Mouse (Mus musculus) heart, adult 9 months (tissue): ENCODE data around the gene Rps4x.
A peak's percentile ranks its signal among the peaks of the same experiment; 100 is the strongest.
"Not testable (repeated sequence)": the region's sequence is repeated elsewhere in the genome, so short reads cannot be mapped to it uniquely, and the experiment has no call there.

Experiments
- DNase-seq, 2 experiments: peaks; one replicate each; pipeline ENCODE4 v3.0.0; 2022; ENCODE audit warnings: low spot score in 2 of 2

Rps4x gene

DNA sequence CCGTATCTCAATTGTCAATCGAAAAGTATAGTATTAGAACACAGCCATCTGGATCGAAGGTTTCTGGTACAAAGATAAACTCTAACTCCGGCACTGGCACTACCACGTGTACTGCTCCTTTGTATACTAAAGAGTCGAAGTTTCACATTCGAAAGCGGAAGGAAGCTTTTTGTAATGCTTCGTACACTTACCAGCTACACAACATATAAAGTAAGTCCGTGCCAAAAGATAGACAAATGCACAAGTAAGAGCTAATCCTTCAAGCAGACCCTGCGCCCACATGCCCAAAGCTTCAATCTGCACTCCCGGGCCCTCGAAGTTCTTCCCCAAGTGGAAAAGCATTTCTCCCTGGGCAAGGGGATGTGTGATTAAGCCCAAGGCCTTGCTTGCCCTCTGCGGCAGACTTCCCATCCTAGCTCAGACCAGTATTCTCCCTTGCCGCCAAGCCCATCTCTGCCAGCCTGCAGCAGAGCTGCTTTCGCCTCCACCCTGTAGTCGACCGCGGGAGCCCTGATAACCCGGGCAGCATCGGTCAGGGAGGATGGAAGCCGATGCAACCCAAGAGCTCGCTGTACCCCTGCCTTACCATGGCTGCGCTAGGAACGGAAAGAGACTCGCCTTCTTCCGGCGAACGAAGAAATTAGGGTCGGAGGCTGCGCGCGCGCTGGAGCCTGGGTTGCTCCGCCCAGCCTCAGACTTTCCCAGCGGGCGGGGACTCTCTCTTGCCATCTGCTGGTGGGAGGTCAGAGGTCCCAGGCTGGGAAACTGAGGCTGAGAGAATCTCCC is at the start of gene Rps4x:
Rps4x (minus strand) TSS at position 683 of the 786 bp plus-strand sequence.
- peak; percentile 78 to 80 for DNase-seq

GRCm38 (mm10) chrX:102219126-102219525 is 29.9 kb upstream of the Rps4x start:
- DNase-seq: peak in 1 of 2 experiments; percentile 10

DNA sequence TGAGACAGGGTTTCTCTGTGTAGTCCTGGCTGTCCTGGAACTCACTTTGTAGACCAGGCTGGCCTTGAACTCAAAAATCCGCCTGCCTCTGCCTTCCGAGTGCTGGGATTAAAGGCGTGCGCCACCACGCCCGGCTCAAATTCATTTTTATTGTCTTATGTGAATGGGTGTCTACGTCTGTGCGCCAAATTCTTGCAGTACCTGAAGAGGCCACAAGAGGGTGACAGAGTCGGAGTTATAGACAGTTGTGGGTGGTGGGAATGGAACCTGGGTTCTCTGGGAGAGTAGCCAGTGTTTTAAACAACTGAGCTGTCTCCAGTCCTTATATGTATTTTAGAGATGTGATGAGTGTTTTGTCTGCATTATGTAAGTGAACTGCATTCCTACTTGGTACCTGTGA is 26.2 kb upstream of the Rps4x start:
- DNase-seq: not testable (repeated sequence)

DNA sequence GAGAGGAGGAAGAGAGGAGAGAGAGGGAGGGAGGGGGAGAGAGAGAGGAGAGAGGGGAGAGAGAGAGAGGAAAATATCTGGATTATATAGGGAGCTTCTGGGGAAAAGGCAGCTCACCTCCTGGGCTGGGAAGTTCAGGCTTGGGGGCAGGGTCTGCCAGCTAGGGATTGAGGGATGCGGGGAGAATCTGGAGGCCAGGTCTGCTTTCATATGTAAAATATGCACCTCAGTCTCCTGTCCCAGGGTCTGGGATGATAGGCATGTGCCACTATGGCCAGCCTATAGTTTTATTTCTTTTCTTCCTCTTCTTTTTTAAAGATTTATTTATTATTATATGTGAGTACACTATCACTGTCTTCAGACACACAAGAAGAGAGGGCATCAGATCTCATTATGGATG is 1.6 kb upstream of the Rps4x start:
- no peak for DNase-seq

GRCm38 (mm10) chrX:102189581-102189980 is 387 bp upstream of the Rps4x start:
- DNase-seq: no peak

DNA sequence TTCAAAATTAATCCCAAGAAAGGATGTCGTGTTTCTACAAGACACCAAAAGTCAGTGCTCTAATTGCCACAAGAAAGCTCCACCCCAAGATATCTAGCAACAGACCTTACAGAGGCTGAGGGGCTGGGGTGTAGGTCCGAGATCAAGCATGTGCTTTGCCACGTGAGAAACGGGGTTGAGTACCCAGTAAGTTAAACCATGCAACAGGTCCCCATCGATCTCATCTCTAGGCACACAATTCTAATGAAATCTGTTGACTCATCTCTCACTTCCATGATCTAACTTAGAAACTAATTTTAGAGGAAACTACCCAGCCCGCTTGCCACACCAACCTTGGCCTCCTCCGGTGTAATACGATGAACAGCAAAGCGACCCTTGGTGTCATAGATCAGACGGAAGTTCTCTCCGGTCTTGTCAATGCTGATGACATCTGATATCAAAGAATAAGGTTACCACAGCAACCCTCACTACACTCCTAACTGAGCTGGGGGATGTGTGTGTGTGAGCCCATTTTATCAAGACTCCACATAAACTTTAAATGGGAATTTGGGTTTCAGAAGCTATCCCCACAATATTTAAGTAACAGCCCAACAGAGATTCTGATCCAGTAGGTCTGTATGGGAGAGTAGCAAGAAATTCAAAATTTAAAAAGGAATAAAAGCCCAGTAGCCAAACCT is 2.0 kb downstream of the Rps4x start:
- DNase-seq: no peak

- DNase-seq: no peak
Observed at GRCm38 (mm10) chrX:102182575-102182974, 6.6 kb downstream of the Rps4x start.

DNA sequence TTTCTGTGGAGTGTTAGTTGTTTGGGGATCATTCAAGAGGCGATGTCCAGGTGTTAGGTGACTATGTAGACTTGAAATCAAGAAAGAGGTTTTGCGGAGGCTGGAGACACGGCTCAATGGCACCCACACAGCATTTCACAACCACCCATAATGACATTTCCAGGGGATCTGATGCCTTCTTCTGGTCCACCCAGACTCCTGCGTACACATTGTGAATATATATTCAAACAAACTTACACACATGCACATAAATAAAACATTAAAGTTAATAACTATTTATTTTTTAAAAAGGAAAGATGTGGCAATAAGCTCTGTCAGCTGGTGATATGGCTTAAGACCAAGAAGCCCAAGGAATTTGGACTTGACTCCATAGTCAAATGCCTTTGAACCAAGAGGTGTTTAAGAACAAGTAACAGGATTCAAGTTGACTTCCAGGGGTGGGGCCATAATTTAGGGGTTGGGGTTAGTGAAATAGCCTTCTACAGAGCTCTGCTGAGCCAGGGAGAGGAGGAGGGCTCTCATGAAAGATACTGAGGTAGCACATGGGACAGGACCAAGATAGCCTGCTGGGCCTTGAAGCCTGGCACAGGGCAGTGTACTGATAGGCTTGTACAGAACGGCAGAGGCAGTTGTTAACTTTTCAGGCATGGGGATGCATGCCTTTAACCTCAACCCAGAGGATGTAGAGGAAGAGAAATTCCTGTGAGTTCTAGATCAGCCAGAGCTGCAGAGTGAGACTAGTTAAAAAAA is 13.5 kb downstream of the Rps4x start:
- DNase-seq: no peak

DNA sequence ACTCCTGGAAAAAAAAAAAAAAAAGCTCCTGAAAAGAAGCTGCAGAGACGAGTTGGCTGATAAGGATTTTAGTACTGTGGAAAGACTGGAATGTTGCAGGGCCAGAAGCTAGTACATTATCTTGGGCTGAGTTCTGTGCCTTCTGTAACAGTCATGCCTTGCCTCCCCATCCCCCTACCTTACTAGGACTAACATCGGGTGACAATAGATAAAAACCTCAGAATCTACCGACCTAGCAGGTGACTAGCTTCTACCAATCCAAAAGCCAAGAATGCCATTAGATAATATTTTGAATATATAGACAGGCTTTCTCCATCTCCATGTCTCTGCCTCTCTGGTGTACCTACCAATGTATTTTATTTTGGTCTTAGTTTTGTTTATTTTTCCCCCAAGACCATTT is 18.3 kb downstream of the Rps4x start:
- DNase-seq: no peak

- DNase-seq: no peak
Observed at GRCm38 (mm10) chrX:102170135-102170534, 19.1 kb downstream of the Rps4x start.

DNA sequence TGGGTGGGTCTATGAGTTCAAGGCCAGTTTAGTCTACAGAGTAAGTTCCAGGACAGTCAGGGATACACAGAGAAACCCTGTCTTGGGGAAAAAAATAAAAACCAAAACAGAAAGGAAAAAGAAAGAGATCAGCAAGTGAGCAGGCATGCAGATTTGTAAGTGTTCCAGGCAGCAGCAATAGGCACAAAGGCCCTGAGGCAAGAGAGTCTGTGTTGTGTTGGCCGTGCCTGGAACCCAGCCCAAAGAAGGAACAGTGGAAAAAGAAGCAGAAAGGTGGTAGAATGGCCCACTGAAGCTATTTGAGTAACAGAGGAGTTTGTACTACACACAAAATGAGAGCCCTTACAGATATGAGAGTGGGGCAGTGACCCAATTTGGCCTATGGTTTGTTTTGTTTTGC is 19.5 kb downstream of the Rps4x start:
- no peak for DNase-seq

DNA sequence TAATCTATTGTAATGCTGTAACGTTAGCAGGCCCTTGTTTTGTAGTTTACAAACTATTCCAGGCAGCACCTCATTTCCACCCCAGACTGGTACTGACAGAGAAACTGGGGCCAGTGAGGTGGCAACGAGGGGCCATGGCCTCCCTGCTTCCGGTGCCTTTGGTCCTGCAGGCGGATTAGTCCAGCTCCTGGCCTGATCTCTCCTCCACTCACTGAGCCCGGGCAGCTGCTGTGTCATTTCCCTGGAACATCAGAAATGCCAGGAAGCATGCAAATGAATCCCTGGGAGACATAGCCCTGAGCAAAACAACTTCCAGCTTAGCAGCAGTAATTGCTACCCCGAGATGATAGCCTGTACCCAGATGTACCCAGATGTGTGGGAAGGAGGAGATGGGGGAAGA is 22.2 kb downstream of the Rps4x start:
- no peak for DNase-seq

GRCm38 (mm10) chrX:102166521-102166920 is 22.7 kb downstream of the Rps4x start:
- DNase-seq: no peak

DNA sequence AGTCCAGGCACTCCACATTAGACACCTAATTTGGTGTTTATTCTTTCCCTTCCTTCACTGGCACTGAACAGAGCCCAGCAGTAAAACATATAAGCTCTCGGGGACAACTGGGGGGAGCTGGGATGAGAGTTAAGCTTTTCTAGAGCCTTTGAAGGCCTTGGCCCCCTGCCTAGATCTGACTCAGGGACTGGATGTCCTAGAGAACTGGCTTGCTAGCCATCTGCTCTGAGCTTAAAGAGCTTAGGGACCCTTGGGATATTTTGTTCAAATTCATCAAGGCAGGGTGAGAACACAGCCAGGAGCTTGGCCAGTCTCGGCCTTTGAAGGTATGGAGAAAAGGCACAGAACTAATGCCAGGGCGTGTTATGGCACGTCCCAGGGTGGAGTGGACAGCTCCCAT is 25.7 kb downstream of the Rps4x start:
- DNase-seq: peak in 1 of 2 experiments; percentile 29

DNA sequence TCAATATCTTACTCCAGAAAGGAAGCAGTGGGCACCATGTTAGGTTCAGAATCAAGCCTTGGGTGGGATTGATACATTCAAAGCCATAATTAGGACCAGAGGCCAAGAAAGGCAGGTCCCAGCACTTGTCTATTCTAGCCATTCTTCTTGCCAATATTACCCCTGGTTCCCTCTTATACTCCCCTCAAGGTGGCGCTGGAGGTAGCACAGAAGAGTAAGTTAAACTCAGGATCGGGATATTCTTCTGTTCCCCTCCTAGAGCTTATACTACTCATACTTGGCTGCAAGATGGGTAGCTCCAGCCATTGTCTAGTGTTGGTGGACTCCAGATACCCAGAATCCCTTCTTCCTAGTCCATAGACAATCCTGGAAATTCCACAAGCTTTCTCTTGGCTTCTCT is 26.1 kb downstream of the Rps4x start:
- DNase-seq: no peak

DNA sequence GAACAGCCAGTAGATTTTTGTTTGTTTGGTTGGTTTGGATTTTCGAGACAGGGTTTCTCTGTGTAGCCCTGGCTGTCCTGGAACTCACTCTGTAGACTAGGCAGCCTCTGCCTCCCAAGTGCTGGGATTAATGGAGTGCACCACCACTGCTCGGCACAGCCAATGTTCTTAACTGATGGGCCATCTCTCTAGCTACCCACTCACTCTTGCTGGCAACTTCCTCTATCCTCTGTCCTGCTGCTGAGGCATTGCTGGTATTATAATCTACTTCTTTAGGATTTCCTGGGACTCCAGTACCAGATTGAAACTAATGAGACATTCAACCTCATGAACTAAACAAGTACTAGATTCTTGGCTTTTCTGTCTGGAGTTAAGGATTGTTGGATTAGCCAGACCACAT is 28.7 kb downstream of the Rps4x start:
- DNase-seq: no peak

DNA sequence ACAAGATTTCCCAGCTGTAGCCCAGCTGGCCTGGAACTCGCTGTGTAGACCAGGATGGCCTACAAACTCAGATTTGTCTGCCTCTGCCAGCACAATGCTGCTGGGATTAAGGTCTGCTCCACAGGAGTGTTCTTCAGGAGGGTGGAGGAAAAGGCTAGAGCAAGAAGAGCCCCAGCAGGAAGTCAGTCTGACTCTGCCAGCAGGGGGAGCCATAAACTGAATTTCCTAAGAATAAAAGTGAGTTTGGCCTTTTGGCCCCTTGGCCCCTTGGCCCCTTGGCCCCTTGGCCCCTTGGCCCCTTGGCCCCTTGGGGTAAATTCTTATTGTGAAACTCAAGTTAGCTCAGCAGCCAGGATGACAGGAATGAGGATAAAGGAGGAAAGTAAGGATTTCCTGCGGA is 29.4 kb downstream of the Rps4x start:
- DNase-seq: peak in 1 of 2 experiments; percentile 8

DNA sequence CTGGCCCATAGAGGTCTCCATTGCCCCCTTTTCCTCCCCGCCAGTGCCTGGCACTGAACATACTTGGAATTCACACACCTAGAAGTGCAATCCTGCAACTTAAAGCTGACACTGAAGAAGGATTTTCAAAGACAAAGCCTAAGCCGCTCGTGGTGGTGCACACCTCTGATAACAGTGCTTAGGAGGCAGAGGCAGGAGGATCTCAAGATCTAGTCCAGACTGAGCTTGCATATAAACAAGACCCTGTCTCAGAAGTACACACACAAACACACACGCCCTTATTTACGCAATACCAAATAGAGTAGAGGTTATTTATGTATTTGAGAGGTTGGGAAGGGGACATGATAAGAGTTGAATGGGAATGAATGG is 31.8 kb downstream of the Rps4x start:
- DNase-seq: no peak

DNA sequence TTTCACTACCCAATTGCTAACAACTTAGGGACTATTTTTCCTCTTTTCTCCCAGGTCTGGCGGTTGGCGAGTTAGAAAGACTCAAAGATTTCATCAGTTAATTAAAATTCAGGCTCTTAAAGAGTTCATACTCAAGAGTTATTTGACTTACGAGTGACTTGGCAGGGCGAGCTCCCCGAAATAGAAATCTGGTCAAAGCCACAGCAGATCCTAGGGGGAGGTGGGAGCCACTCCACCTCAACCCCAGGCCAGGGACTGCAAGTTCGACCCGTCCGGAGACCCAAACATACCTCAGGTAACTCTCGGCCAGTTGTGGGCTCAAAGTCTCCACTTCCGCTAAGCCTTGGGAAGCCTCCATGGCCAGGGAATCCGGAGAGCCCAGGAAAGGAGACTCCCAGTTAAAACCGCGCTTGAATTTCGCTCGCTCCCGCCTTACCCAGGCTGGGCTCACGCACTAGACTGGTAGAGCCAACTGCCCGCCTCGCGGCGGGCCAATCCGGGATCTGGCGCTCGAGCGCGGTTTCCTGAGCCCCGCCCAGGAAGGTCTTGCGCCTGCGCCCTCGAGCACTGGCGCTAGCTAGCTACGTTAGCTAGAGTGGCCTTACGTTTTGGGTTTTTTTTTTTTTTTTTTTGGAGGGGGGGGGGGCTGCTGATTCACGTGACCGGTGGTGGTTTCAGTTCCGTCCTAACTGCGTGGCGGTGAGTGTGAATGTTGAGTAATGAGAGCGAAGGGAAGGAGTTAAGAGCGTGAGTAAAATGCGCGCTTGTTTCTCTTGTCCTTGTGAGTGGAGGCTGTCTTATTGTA is 32.4 kb downstream of the Rps4x start, which contains the start of gene Ercc6l:
Ercc6l (minus strand) TSS at position 474 of the 805 bp plus-strand sequence.
- peak; percentile 86 to 90 for DNase-seq

DNA sequence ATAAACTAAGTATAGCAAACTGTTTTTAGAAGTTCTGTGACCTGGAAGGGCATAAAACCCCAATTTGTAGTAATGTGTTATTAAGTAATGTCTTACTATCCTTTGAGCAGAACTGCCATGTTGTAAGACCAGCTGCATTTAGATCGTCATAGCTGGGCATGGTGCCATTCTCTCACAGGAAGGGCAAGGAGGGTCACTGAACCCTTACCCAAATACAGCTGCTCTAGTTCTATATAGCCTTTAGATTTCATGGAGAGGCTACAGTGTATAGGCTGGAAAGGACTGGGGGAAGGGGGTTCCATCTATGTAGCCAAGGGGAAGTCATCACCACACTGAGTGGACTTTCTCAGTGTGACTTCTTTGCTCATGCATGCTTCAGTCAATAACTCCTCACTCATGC is 48.0 kb downstream of the Rps4x start:
- DNase-seq: no peak
